Mouse (Mus musculus) right cerebral cortex, postnatal 14 days (tissue): Measurements from ENCODE around the gene Nudt9.

Experiments
- DNase-seq: peaks from one replicate; pipeline ENCODE4 v3.0.0; 2022

The Nudt9 gene

DNA sequence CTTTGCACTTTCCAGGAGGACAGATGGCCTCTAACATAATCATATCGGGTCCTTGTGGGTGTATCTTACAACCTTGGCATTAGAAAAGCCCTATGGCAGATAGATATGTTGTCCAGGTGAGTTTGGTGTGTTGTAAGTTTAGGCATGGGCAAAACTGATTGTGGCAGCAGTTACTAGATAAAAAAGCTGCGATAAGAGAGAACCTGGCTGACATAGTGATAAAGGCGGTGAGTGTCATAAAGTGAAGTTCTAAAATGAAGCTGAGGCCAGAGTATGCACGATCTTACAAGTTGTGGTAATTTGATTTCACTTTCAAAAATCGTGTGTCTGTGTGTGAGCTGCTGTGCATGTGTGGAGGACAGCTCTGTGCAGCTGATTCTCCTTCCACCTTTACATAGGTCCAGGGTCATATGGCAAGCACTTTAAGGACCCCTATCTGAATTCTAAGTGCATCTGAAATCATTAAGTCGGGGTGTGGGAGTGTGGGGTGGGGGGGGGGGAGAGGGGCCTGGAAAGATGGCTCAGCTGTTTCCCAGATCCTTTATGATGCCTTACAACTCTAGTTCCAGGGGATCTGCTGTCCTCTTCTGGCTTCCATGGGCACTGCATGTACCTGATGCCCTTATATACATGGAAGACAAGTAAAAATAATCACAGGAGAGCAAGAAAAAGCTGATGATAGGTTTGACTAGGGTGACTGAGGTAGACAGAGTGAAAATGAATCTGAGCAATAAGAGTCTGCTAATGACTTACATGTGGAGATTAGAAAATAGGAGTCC, 6.8 kb upstream of the Nudt9 start:
- peak; percentile 42 for DNase-seq

DNA sequence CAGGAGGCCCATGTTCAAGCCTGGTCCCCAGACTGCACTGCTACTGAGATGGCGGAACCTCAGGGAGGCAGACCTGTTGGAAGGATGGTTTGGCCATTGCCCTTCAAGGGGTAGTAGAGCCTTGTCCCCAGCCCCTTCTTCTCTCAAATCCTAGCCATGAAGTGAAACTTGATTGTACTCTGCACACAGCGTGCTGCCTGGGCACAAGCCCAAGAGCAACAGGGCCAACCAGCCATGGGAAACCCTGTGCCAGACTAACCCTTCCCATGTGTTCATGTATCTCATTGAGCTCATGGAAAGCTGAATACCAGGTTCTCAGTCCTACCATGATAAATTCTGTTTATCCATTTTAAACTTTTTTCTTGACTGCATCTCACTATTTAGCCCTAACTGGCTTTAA, 3.2 kb upstream of the Nudt9 start:
- no peak for DNase-seq

- DNase-seq: no peak
Observed at GRCm38 (mm10) chr5:104043704-104044103, 2.4 kb upstream of the Nudt9 start.

DNA sequence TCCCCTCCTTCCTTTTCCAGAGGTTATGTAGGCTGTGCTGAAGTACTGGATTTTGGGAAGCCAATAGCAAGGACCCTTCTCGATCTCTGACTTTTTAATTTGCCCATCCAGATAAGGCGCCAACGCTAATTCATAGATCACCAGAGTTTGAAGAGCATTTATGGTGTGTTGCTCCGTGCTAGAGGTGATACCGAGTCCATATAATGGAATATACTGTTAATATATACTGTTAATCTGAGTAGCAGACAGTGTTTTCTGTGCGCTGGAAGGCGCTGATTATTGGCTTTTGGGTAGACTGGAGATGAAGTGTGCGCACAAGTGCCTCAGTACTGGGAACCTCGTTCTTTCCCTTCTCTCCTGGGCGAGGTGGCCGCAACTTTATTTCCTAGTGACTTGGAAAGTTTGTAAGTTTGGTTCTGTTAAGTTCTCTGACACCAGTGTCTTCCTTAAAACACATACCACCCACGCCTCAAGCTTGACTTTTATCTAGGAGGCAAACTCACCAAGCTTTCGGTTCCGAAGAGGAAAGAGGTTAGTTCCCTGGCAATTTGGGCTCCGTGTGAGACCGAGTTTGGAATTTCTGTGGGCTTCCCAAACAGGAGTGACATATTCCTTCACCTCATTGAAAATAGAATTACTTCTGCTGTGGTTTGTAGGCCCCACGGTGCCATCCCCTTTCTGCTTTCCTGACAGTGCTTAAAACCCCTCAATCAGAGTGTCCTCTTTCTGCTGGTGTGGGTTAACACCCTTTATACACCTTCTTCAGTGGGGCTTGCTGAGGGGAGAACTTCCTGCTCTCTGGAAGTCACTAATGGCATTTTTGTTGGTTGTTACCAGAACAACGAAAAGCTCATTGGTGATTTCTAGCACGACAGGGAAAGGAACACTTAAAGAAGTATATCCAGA, 1.3 kb downstream of the Nudt9 start:
- no peak for DNase-seq

DNA sequence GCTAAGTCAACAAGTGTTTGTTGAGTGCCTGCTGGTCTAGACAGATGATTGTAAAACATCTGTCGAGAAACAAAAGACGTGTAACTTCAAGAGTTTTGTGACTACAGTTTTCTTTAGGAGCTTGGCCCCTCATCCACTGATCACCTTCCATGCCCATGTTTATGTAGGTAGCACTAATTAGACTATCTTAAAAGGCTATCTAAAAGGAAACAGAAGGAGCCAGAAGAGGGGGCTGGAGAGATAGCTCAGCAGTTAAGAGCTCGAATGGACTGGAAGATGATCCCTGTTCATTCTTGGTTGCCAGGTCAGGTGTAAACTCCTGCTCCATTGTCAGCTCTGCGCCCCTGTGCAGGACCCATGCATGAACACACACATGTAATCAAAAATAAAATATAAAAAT, 2.0 kb downstream of the Nudt9 start:
- DNase-seq: no peak

DNA sequence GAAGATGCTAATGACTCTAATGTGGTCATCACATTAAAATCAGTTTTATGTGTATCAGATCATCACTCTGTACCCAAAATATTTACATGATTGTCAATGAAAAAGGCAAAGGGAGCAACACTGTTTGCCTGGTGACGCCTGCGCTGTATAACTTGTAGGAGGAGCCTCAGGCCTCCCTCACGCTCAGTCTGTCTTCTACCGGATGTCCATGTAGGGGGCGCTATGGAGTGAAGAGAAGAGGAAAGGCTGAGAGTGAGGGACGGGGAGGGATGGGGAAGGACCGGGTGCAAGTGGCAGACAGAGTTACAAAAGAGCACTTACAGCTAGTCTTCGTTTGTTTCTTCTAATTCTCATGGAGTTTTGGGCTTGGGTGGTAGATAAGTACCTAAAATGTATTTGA, 6.8 kb downstream of the Nudt9 start:
- no peak for DNase-seq

DNA sequence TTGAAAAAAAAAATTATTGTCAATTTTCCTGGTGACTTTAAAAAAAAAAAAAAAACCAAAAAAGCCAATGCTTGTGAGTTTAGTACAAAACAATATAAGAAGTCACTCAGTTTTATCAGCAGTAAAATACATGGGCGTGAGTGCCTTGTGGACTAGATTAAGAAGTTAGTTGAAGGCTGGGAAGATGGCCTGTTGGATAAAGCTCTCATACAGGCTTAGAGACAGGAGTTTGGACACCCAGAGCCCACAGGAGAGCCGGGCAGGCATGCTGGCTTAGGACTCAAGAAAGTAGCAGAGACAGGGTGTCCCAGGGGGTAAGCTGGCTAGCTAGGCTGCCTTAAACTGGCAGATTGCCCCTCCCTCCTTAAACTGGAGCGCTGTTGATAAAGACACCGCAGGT, 8.8 kb downstream of the Nudt9 start:
- no peak for DNase-seq

GRCm38 (mm10) chr5:104055816-104056215, 9.7 kb downstream of the Nudt9 start:
- DNase-seq: no peak

DNA sequence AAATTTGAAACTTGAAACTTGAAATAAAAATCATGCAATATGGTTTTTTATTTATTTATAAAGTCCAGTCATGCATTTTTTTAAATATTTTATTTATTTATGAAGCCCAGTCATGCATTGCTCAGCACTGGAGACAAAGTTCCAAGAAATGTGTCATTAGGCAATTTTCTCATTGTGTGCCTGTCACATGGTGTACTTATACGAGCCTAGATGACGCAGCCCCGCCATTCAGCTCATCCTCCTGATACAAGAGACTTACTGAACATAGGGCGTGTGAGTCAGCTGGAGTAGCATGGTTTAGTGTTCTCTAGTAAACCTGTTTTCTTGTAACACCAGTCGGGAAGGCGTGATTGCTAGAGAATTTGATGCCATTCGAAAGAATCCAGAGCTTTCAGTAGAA, 10.2 kb downstream of the Nudt9 start:
- DNase-seq: no peak

DNA sequence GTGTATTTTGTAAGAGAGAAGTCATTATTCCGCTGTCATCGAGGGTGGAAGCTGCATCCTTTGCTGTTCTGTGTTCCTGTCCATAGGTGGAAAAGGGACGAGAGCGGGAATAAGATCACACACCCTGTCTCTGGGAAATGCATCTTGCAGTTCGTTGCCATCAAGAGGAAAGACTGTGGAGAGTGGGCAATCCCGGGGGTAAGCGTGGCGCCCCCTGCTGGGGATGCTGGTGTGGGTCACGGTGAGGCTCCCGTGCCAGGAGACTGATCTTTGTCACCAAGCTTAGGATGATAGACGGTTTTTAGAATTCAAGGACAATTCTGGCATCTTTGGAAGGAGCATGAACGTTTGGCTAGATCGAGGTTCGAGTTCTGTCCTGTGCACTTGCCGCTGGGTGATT, 11.9 kb downstream of the Nudt9 start:
- peak; percentile 54 for DNase-seq

DNA sequence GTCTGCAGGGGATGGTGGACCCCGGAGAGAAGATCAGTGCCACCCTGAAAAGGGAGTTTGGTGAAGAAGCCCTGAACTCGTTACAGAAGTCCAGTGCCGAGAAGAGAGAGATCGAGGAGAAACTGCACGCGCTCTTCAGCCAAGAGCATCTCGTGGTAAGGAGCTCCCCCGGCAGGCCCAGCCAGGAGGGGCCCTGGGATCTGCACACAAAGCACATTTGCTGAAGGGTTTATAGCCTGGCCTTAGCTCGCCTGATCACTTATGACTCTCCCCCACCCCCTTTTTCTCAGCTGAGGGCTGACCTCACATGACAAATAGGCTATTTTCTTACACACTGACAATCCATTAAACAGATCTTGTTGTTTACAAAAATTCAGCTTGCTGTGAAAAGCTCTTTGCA, 13.5 kb downstream of the Nudt9 start:
- no peak for DNase-seq

GRCm38 (mm10) chr5:104060429-104060828, 14.3 kb downstream of the Nudt9 start:
- no peak for DNase-seq

- DNase-seq: no peak
Observed at GRCm38 (mm10) chr5:104061936-104062772, 16.0 kb downstream of the Nudt9 start.

GRCm38 (mm10) chr5:104062773-104063551, 16.9 kb downstream of the Nudt9 start:
- no peak for DNase-seq

DNA sequence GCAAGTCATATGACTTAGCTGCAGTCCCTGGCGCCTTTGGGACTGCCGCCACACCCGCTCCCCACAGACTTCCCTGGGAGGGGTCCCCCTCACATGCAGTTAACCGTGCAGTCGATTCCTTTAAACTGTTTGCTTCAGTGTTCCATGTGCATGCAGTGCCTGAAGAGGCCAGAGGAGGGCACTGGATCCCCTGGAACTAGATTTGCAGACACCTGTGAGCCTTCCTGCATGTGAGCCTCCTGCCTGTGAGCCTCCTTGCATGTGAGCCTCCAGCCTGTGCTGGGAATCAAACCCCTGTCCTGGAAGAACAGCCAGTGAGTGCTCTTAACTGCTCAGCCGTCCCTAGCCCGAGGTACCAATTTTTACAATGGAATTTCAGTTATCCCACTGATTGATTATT, 22.6 kb downstream of the Nudt9 start:
- DNase-seq: no peak

- DNase-seq: no peak
Observed at GRCm38 (mm10) chr5:104071048-104071447, 24.9 kb downstream of the Nudt9 start.

GRCm38 (mm10) chr5:104072272-104072886, 26.3 kb downstream of the Nudt9 start:
- no peak for DNase-seq

DNA sequence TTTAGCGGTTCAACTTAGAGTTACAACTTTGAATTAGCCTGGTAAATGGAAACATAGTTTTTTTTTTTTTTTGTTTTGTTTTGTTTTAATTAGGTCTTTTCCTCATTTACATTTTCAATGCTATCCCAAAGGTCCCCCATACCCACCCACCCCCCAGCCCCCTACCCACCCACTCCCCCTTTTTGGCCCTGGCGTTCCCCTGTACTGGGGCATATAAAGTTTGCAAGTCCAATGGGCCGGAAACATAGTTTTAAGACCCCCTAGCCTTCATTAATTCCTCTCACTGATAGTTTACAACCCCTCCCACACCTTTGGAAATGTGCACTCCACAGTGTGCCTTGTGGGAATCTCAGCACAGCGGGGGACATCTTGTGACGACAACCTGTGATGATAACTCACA, 27.5 kb downstream of the Nudt9 start:
- DNase-seq: no peak

DNA sequence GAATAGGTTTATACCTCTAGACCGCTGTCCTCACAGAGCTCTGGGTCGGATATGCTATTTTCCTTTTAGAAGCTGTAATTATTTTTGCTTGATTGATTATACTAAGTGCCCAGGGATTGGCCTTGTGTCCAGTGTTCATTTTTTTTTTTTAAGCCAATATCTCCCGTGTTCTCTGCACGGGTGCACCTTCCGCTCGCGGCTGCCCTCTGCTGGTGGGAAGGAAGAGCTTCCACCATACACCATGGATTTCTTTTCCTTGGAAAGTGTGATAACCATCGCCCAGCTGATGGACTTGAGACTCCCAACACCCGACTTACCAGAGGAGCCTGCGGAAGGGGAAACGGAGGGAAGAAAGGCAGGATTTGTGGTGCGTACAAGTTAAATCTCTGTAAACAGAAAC, 28.3 kb downstream of the Nudt9 start:
- peak; percentile 77 for DNase-seq

DNA sequence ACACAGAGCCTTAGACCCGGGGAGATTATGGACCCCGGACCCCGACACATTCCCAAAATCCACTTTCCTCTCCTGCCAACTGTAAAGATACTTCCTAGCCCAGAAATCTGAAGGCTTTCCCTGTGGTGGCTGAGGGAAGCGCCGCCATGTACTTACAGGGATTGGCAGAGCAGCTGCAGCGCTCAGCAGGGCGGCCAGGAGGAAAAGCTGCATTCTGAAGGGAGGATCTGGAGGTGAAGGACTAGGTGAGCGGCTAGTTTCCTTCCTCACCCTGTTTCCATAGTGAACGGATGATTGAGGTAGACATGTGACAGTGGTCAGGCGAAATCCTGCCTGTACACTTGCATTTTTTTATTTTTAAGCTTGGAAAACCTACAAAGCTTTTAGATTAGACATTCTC, 30.3 kb downstream of the Nudt9 start:
- DNase-seq: no peak

GRCm38 (mm10) chr5:104077508-104077907, 31.4 kb downstream of the Nudt9 start, which contains the start of gene Gm17660:
Gene Gm17660, minus strand, starts transcription at chr5:104077608.
- no peak for DNase-seq

DNA sequence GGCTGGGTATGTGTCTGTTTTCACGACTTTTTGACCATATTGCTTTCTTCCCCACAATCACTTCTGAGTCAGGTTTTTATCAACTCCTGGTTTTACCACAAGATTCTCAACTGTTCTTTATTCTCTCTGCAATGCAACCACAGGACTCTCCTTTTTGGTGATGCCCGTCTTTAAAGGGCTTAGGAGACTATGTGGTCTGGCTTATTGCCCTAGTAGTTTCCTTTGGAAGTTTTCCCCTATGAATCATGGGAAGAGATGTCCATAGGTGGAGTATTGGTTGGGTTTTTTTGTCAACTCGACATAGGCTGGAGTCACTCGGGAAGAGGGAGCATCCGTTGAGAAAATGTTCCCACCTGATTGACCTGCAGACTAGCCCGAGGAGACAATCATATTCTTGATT, 34.6 kb downstream of the Nudt9 start:
- no peak for DNase-seq
